Mouse (Mus musculus) MEL (cell line): Measurements from ENCODE around the gene Bves. TPM values are rescaled to one million over a fixed set of nuclear protein-coding genes. Genes with fewer than 3 reads are reported as not detected.

Source experiments
- DNase-seq: peaks from one replicate; pipeline ENCODE4 v3.0.0; 2011; ENCODE audit warnings: low read depth, low spot score
- H3K27ac ChIP-seq: 2 replicates; pipeline ENCODE4 v1.5.1; 2012; ENCODE audit warnings: low read depth, mild to moderate bottlenecking, control low read depth, low read length, moderate library complexity; ENCODE audit not compliant: control insufficient read depth
- H3K27me3 ChIP-seq, 2 experiments: fragments of 150-350 bp in 1 of 2; sonication (generic) in 1 of 2; 2 replicates each; pipeline ENCODE4 v1.6.1; 2012; ENCODE audit warnings: low read length in 2 of 2, mild to moderate bottlenecking in 2 of 2, improper control_type of control experiment in 1 of 2, moderate library complexity in 1 of 2; ENCODE audit not compliant: insufficient read depth in 2 of 2, control insufficient read depth in 1 of 2
- H3K36me3 ChIP-seq, 2 experiments: 2 replicates each; pipeline ENCODE4 v1.6.1; 2012 to 2014; ENCODE audit warnings: low read length in 2 of 2, improper control_type of control experiment in 1 of 2, inconsistent platforms in 1 of 2, mild to moderate bottlenecking in 1 of 2; ENCODE audit not compliant: insufficient read depth in 2 of 2, control insufficient read depth in 1 of 2
- H3K4me1 ChIP-seq, 2 experiments: fragments of 150-350 bp in 1 of 2; sonication (generic) in 1 of 2; 2 replicates each; pipeline ENCODE4 v1.6.1; 2012; ENCODE audit warnings: low read length in 2 of 2, improper control_type of control experiment in 1 of 2, mild to moderate bottlenecking in 1 of 2; ENCODE audit not compliant: insufficient read depth in 2 of 2, control insufficient read depth in 1 of 2
- H3K4me3 ChIP-seq, 2 experiments: fragments of 150-350 bp in 1 of 2; sonication (generic) in 1 of 2; 2 replicates each; pipeline ENCODE4 v1.5.1; 2012; ENCODE audit warnings: low read depth in 2 of 2, low read length in 2 of 2, mild to moderate bottlenecking in 2 of 2, moderate library complexity in 2 of 2, control low read depth in 1 of 2, improper control_type of control experiment in 1 of 2; ENCODE audit not compliant: control insufficient read depth in 1 of 2, insufficient read depth in 1 of 2
- H3K79me2 ChIP-seq: 2 replicates; pipeline ENCODE4 v1.6.1; 2012; ENCODE audit warnings: mild to moderate bottlenecking, low read length, moderate library complexity; ENCODE audit not compliant: control insufficient read depth, poor library complexity, insufficient read depth
- H3K9ac ChIP-seq: 2 replicates; pipeline ENCODE4 v1.6.1; 2012; ENCODE audit warnings: low read depth, mild to moderate bottlenecking, control low read depth, low read length, moderate library complexity; ENCODE audit not compliant: control insufficient read depth, poor library complexity, severe bottlenecking
- H3K9me3 ChIP-seq: fragments of 150-350 bp; sonication (generic); replicated peaks from 2 replicates; pipeline ENCODE4 v1.6.1; 2012; ENCODE audit warnings: mild to moderate bottlenecking, low read length, improper control_type of control experiment, moderate library complexity; ENCODE audit not compliant: insufficient read depth
- CHD1 ChIP-seq: IDR thresholded peaks from 2 replicates; pipeline ENCODE4 v1.6.1; 2012; ENCODE audit warnings: low read depth, mild to moderate bottlenecking, inconsistent platforms, low read length, improper control_type of control experiment
- CHD2 ChIP-seq: IDR thresholded peaks from 2 replicates; pipeline ENCODE4 v1.6.1; 2011; ENCODE audit warnings: low read length, improper control_type of control experiment
- CTCF ChIP-seq, 3 experiments: IDR thresholded peaks in 2 of 3; conservative IDR thresholded peaks in 1 of 3; 2 replicates each; pipeline ENCODE4 v1.5.1; 2011 to 2012; ENCODE audit warnings: low read length in 3 of 3, low read depth in 2 of 3, mild to moderate bottlenecking in 2 of 3, improper control_type of control experiment in 1 of 3, inconsistent platforms in 1 of 3, mixed read lengths in 1 of 3, moderate library complexity in 1 of 3; ENCODE audit not compliant: control insufficient read depth in 1 of 3, insufficient read depth in 1 of 3, poor library complexity in 1 of 3, severe bottlenecking in 1 of 3
- E2F4 ChIP-seq: IDR thresholded peaks from 2 replicates; pipeline ENCODE4 v1.6.1; 2011; ENCODE audit warnings: low read depth, low read length, improper control_type of control experiment, borderline replicate concordance
- ETS1 ChIP-seq: IDR thresholded peaks from 2 replicates; pipeline ENCODE4 v1.6.1; 2012; ENCODE audit warnings: low read depth, mild to moderate bottlenecking, inconsistent platforms, low read length, improper control_type of control experiment, moderate library complexity
- GABPA ChIP-seq: IDR thresholded peaks from 2 replicates; pipeline ENCODE4 v1.6.1; 2012; ENCODE audit warnings: low read depth, mild to moderate bottlenecking, inconsistent platforms, low read length, improper control_type of control experiment, moderate library complexity
- JUND ChIP-seq: IDR thresholded peaks from 2 replicates; pipeline ENCODE4 v1.6.1; 2011; ENCODE audit warnings: low read depth, mild to moderate bottlenecking, improper control_type of control experiment, low read length
- KAT2A ChIP-seq: conservative IDR thresholded peaks from 2 replicates; pipeline ENCODE4 v1.6.1; 2012; ENCODE audit warnings: low read depth, low read length, improper control_type of control experiment, inconsistent platforms
- MAFK ChIP-seq: IDR thresholded peaks from 2 replicates; pipeline ENCODE4 v1.6.1; 2011; ENCODE audit warnings: low read depth, mild to moderate bottlenecking, low read length, improper control_type of control experiment, borderline replicate concordance
- MAZ ChIP-seq: IDR thresholded peaks from 2 replicates; pipeline ENCODE4 v1.6.1; 2012; ENCODE audit warnings: low read depth, mild to moderate bottlenecking, inconsistent platforms, low read length, improper control_type of control experiment
- MEF2A ChIP-seq: IDR thresholded peaks from 2 replicates; pipeline ENCODE4 v1.6.1; 2014; ENCODE audit warnings: low read depth, mild to moderate bottlenecking, inconsistent platforms, low read length, improper control_type of control experiment; ENCODE audit not compliant: poor library complexity, insufficient replicate concordance, severe bottlenecking; ENCODE audit errors: extremely low read depth
- MXI1 ChIP-seq: IDR thresholded peaks from 2 replicates; pipeline ENCODE4 v1.6.1; 2011; ENCODE audit warnings: mild to moderate bottlenecking, low read depth, low read length, improper control_type of control experiment
- MYB ChIP-seq: IDR thresholded peaks from 2 replicates; pipeline ENCODE4 v1.6.1; 2011; ENCODE audit warnings: mild to moderate bottlenecking, low read depth, low read length, improper control_type of control experiment
- MYC ChIP-seq: IDR thresholded peaks from 2 replicates; pipeline ENCODE4 v1.6.1; 2011; ENCODE audit warnings: low read depth, mild to moderate bottlenecking, low read length, improper control_type of control experiment, moderate library complexity
- NELFE ChIP-seq: IDR thresholded peaks from 2 replicates; pipeline ENCODE4 v1.6.1; 2011; ENCODE audit warnings: low read depth, low read length, improper control_type of control experiment
- NRF1 ChIP-seq: IDR thresholded peaks from 2 replicates; pipeline ENCODE4 v1.6.1; 2014; ENCODE audit warnings: low read depth, mild to moderate bottlenecking, inconsistent platforms, low read length, improper control_type of control experiment, moderate library complexity; ENCODE audit not compliant: poor library complexity, insufficient read depth, severe bottlenecking
- POLR2A ChIP-seq, 2 experiments: IDR thresholded peaks; 2 replicates each; pipeline ENCODE4 v1.6.1; 2011 to 2012; ENCODE audit warnings: low read length in 2 of 2, mild to moderate bottlenecking in 2 of 2, control low read depth in 1 of 2, improper control_type of control experiment in 1 of 2, low read depth in 1 of 2, moderate library complexity in 1 of 2; ENCODE audit not compliant: control insufficient read depth in 1 of 2, insufficient read depth in 1 of 2, poor library complexity in 1 of 2
- POLR2AphosphoS5 ChIP-seq: IDR thresholded peaks from 2 replicates; pipeline ENCODE4 v1.6.1; 2012; ENCODE audit warnings: low read depth, borderline replicate concordance, mild to moderate bottlenecking, inconsistent platforms, low read length, moderate library complexity, mixed read lengths
- RAD21 ChIP-seq: IDR thresholded peaks from 2 replicates; pipeline ENCODE4 v1.6.1; 2011; ENCODE audit warnings: mild to moderate bottlenecking, low read depth, low read length, improper control_type of control experiment
- SIN3A ChIP-seq: IDR thresholded peaks from 2 replicates; pipeline ENCODE4 v1.6.1; 2012; ENCODE audit warnings: low read length, improper control_type of control experiment, inconsistent platforms
- SMC3 ChIP-seq: IDR thresholded peaks from 2 replicates; pipeline ENCODE4 v1.6.1; 2011; ENCODE audit warnings: low read depth, low read length, improper control_type of control experiment
- TBP ChIP-seq: IDR thresholded peaks from 2 replicates; pipeline ENCODE4 v1.8.0; 2011; ENCODE audit warnings: low read depth, low read length, improper control_type of control experiment
- TCF12 ChIP-seq: IDR thresholded peaks from 2 replicates; pipeline ENCODE4 v1.6.1; 2014; ENCODE audit warnings: low read depth, mild to moderate bottlenecking, inconsistent platforms, low read length, improper control_type of control experiment, moderate library complexity
- UBTF ChIP-seq: IDR thresholded peaks from 2 replicates; pipeline ENCODE4 v1.6.1; 2012; ENCODE audit warnings: low read depth, mild to moderate bottlenecking, inconsistent platforms, low read length, improper control_type of control experiment, moderate library complexity, borderline replicate concordance; ENCODE audit not compliant: insufficient read depth
- USF1 ChIP-seq: IDR thresholded peaks from 2 replicates; pipeline ENCODE4 v1.6.1; 2014; ENCODE audit warnings: low read depth, mild to moderate bottlenecking, inconsistent platforms, low read length, improper control_type of control experiment, moderate library complexity
- USF2 ChIP-seq, 2 experiments: IDR thresholded peaks; 2 replicates each; pipeline ENCODE4 v1.6.1; 2011 to 2012; ENCODE audit warnings: improper control_type of control experiment in 2 of 2, low read length in 2 of 2, borderline replicate concordance in 1 of 2, inconsistent platforms in 1 of 2, low read depth in 1 of 2, mild to moderate bottlenecking in 1 of 2; ENCODE audit not compliant: insufficient read depth in 1 of 2
- ZC3H11A ChIP-seq: IDR thresholded peaks from 2 replicates; pipeline ENCODE4 v1.6.1; 2012; ENCODE audit warnings: low read depth, mild to moderate bottlenecking, inconsistent platforms, low read length, improper control_type of control experiment
- ZKSCAN1 ChIP-seq: IDR thresholded peaks from 2 replicates; pipeline ENCODE4 v1.6.1; 2012; ENCODE audit warnings: low read depth, mild to moderate bottlenecking, inconsistent platforms, low read length, improper control_type of control experiment, moderate library complexity
- ZMIZ1 ChIP-seq: IDR thresholded peaks from 2 replicates; pipeline ENCODE4 v1.6.1; 2012; ENCODE audit warnings: low read depth, mild to moderate bottlenecking, inconsistent platforms, low read length, improper control_type of control experiment, moderate library complexity
- ZNF384 ChIP-seq: IDR thresholded peaks from 2 replicates; pipeline ENCODE4 v1.6.1; 2012; ENCODE audit warnings: low read depth, mild to moderate bottlenecking, inconsistent platforms, low read length, improper control_type of control experiment
- polyA plus RNA-seq, 2 experiments: library from polyadenylated mRNA; stranded (reverse) in 1 of 2; unstranded in 1 of 2; fragments of >175 nt in 1 of 2; fragments of >200 nt in 1 of 2; gene quantifications; 2 replicates each; pipeline versions ENCODE4 v1.2.1 to v1.2.4; 2012; ENCODE audit warnings: low replicate concordance in 2 of 2, low read depth in 1 of 2; ENCODE audit not compliant: insufficient read length in 2 of 2, insufficient read depth in 1 of 2, missing spikeins in 1 of 2
- total RNA-seq: library from RNA; depleted of rRNA; stranded (reverse); fragments of 300-350 nt; gene quantifications from 2 replicates; pipeline ENCODE4 v1.2.3, GENCODE M21; 2012

Bves gene
- total and polyA plus RNA-seq, 3 experiments, result not detected

DNA sequence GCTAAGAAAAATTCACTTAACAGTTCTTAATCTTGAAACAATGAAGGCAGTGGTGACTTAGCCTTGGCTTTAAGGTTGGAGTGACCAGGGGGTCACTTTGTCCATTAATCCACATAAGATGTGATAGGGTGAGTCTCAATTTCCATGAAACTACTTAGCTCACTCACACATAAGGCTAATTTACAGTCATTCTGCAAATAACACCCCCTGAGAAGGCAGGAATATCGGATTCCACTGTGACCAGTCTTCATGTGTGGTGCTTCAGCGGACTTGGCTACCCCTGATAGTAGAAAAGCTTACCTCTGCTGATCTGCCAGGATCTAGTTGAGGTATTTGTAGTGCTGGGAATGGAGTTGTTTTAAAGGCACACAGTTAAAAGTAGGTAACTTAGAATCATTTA, 35.0 kb downstream of the Bves start:
- no peaks in the 10 kb centered on the region for H3K79me2 ChIP-seq
- DNase-seq, result no peak
- no peak overlapping the region for H3K27ac ChIP-seq
- no peaks in the 10 kb centered on the region; a peak in 1 of 4 replicates for H3K36me3 ChIP-seq
- no peaks in the 10 kb centered on the region; a peak in 1 of 4 replicates for H3K27me3 ChIP-seq
- no peaks in the 10 kb centered on the region for H3K4me1 ChIP-seq
- H3K9me3 ChIP-seq, result no peaks in the 10 kb centered on the region
- TF ChIP-seq NELFE (no peak), MEF2A (no peak), ETS1 (no peak), E2F4 (no peak), ZNF384 (no peak)
- TF ChIP-seq, all 39 proteins: peak for 0
- no peak overlapping the region for H3K9ac ChIP-seq
- H3K4me3 ChIP-seq, result no peak overlapping the region

DNA sequence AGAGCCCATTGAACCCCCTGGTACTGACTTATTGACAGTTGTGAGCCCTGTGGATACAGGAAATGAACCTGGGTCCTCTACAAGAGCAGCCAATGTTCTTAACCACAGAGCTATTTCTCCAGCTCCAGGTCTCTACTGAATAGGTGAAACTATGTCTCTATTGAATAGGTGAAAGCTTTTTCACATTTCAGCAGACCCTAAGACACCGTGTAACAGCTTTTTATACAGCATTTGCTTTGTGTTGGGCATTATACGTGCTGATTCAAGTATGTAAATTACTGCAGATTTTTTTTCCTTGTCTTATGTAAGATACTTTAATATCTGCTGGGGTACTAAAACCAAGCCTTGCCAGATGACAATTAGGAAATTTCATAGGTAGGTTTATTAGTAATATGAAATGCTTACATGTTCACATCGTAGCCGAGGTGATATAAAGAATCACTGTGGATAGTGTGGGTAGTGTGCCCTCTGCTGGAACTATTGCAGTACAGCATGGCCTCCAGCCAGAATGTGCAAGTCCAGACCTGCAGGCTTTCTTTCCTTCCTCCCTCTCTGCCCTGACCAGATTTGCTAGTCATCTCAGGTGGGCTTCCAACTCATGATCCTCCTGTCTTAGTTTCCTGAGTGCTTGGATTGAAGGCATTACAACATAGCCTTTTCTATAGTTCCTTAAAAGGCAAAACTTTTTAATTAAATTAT, 37.6 kb downstream of the Bves start:
- no peaks in the 10 kb centered on the region for H3K79me2 ChIP-seq
- no peaks in the 10 kb centered on the region; a peak in 1 of 4 replicates for H3K36me3 ChIP-seq
- no peak overlapping the region for H3K27ac ChIP-seq
- peak; percentile 72 for DNase-seq
- no peak overlapping the region for H3K4me3 ChIP-seq
- H3K4me1 ChIP-seq, result no peaks in the 10 kb centered on the region
- TF ChIP-seq ZKSCAN1 (no peak), USF1 (no peak), MYB (no peak), USF2 (IDR thresholded peaks at IDR 0.05; ENCODE audit: borderline replicate concordance in 1 of 2, insufficient read depth in 1 of 2, low read depth in 1 of 2, low read length in 2 of 2) (no peak), MAFK (no peak), MAZ (no peak), TCF12 (no peak), NRF1 (no peak), GABPA (no peak), MYC (no peak), ZC3H11A (peak; percentile 72), KAT2A (no peak), CHD2 (no peak), SMC3 (peak; percentile 87), ETS1 (no peak), RAD21 (peak; percentile 88), MXI1 (no peak), POLR2AphosphoS5 (no peak), CHD1 (no peak), CTCF (IDR thresholded peaks at IDR 0.05 in 2 of 3, conservative IDR thresholded peaks at IDR 0.05 in 1 of 3; ENCODE audit: control insufficient read depth in 1 of 3, insufficient read depth in 1 of 3, low read depth in 2 of 3, low read length in 3 of 3, poor library complexity in 1 of 3, severe bottlenecking in 1 of 3) (peak; percentile 80 to 87 (median 85)), ZMIZ1 (no peak), JUND (no peak), UBTF (no peak), E2F4 (no peak), TBP (no peak), ZNF384 (no peak), POLR2A (IDR thresholded peaks at IDR 0.05; ENCODE audit: control insufficient read depth in 1 of 2, insufficient read depth in 1 of 2, low read depth in 1 of 2, low read length in 2 of 2, poor library complexity in 1 of 2) (no peak), SIN3A (no peak)
- no peaks in the 10 kb centered on the region for H3K9me3 ChIP-seq
- H3K9ac ChIP-seq, result no peak overlapping the region
- H3K27me3 ChIP-seq, result no peaks in the 10 kb centered on the region; a peak in 1 of 4 replicates
